Mouse (Mus musculus): ENCODE measurements around the gene Cbx2. TPM values are rescaled to one million over a fixed set of nuclear protein-coding genes. Genes with fewer than 3 reads are reported as not detected.
A peak's percentile ranks its signal among the peaks of the same experiment; 100 is the strongest.

The Cbx2 gene
- polyA plus RNA-seq, 1 experiment = 10.2 TPM

DNA sequence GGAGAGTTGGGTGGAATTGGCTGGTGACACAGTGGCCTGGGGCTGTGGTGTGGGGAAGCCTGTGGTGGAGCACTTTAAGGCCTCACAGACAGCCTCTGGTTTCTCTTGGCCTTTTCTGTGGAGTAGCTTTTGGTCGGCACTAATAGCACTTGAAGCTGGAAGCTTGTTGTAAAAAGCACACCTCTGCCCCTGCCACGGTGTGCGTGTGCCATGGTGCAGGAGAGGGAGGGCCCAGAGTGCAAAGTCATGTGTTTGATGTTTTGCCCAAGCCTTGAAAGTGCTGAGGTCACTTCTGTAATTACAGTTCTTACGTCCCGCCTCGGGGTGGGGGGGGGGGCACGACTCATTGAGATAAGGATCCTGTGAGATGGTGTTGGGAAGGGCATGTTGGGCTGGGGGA is 1.5 kb downstream of the Cbx2 start:
- Histone ChIP-seq H3ac (ENCODE audit: control insufficient read depth, insufficient read length) (peak overlapping the region; percentile 54), H3K36me3 (ENCODE audit: control insufficient read depth, insufficient read depth) (peaks cover 4% of the 10 kb centered on the region), H3K79me2 (ENCODE audit: control insufficient read depth, insufficient read depth) (peaks cover 20% of the 10 kb centered on the region), H3K4me2 (ENCODE audit: low read depth) (peak overlapping the region; percentile 88), H3K27me3 (ENCODE audit: control insufficient read depth, insufficient read depth, insufficient read length) (no peaks in the 10 kb centered on the region), H3K4me3 (peak overlapping the region; percentile 57)
- TF ChIP-seq CEBPB (IDR thresholded peaks at IDR 0.05; ENCODE audit: insufficient read depth, poor library complexity, severe bottlenecking) = no peak
- no peak for TF ChIP-seq MYOG (IDR thresholded peaks at IDR 0.05; ENCODE audit: control insufficient read depth in 1 of 3, insufficient read depth in 1 of 3, insufficient read length in 2 of 3, low read depth in 2 of 3)
- TF ChIP-seq E2F4 (IDR thresholded peaks at IDR 0.05; ENCODE audit: insufficient read depth) = no peak
- TF ChIP-seq TCF3 (IDR thresholded peaks at IDR 0.05; ENCODE audit: insufficient read length, low read depth) = no peak
- no peak for TF ChIP-seq SRF (IDR thresholded peaks at IDR 0.05; ENCODE audit: control insufficient read depth, insufficient read length, low read depth)
- TF ChIP-seq POLR2AphosphoS2 (IDR thresholded peaks at IDR 0.05; ENCODE audit: insufficient read length, low read depth) = no peak
- no peak for TF ChIP-seq USF1 (IDR thresholded peaks at IDR 0.05; ENCODE audit: low read depth)

DNA sequence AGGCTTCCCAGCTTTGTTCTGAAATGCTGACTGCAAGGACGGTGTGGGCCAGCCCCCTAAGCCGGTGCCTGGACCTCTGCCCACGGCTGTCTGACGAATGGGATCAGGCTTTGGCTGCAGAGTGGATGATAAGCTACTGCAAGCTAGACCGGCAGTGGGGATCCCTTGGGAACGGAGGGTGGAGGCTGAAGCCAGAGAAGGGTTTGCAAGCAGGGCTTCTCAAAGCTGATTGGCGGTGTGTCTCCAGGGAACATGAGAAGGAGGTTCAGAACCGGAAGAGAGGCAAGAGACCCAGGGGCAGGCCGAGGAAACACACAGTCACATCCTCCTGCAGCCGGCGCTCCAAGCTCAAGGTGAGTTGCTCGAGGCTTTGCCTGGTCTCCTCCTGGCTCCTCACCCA is 3.4 kb downstream of the Cbx2 start:
- Histone ChIP-seq H3ac (ENCODE audit: control insufficient read depth, insufficient read length) (no peak overlapping the region), H3K27me3 (ENCODE audit: control insufficient read depth, insufficient read depth, insufficient read length) (no peaks in the 10 kb centered on the region), H3K79me2 (ENCODE audit: control insufficient read depth, insufficient read depth) (peaks cover 20% of the 10 kb centered on the region), H3K36me3 (ENCODE audit: control insufficient read depth, insufficient read depth) (peaks cover 9% of the 10 kb centered on the region), H3K4me3 (no peak overlapping the region), H3K4me2 (ENCODE audit: low read depth) (peak overlapping the region; percentile 88)
- TF ChIP-seq REST (IDR thresholded peaks at IDR 0.05; ENCODE audit: insufficient read depth, insufficient read length) = no peak
- no peak for TF ChIP-seq TCF12 (IDR thresholded peaks at IDR 0.05; ENCODE audit: insufficient read depth, poor library complexity, severe bottlenecking)
- TF ChIP-seq USF1 (IDR thresholded peaks at IDR 0.05; ENCODE audit: low read depth) = no peak
- TF ChIP-seq SRF (IDR thresholded peaks at IDR 0.05; ENCODE audit: control insufficient read depth, insufficient read length, low read depth) = no peak
- TF ChIP-seq MYOG (IDR thresholded peaks at IDR 0.05; ENCODE audit: control insufficient read depth in 1 of 3, insufficient read depth in 1 of 3, insufficient read length in 2 of 3, low read depth in 2 of 3) = no peak
- no peak for TF ChIP-seq MYOD1 (IDR thresholded peaks at IDR 0.05; ENCODE audit: control insufficient read depth in 1 of 3, insufficient read length in 2 of 3, low read depth in 2 of 3)
- no peak for TF ChIP-seq MAX (IDR thresholded peaks at IDR 0.05; ENCODE audit: low read depth)
- TF ChIP-seq TCF3 (IDR thresholded peaks at IDR 0.05; ENCODE audit: insufficient read length, low read depth) = no peak
- TF ChIP-seq POLR2A (IDR thresholded peaks at IDR 0.05; ENCODE audit: insufficient read length, low read depth) = no peak
- TF ChIP-seq E2F4 (IDR thresholded peaks at IDR 0.05; ENCODE audit: insufficient read depth) = no peak
- no peak for TF ChIP-seq POLR2AphosphoS2 (IDR thresholded peaks at IDR 0.05; ENCODE audit: insufficient read length, low read depth)
- TF ChIP-seq CEBPB (IDR thresholded peaks at IDR 0.05; ENCODE audit: insufficient read depth, poor library complexity, severe bottlenecking) = no peak

DNA sequence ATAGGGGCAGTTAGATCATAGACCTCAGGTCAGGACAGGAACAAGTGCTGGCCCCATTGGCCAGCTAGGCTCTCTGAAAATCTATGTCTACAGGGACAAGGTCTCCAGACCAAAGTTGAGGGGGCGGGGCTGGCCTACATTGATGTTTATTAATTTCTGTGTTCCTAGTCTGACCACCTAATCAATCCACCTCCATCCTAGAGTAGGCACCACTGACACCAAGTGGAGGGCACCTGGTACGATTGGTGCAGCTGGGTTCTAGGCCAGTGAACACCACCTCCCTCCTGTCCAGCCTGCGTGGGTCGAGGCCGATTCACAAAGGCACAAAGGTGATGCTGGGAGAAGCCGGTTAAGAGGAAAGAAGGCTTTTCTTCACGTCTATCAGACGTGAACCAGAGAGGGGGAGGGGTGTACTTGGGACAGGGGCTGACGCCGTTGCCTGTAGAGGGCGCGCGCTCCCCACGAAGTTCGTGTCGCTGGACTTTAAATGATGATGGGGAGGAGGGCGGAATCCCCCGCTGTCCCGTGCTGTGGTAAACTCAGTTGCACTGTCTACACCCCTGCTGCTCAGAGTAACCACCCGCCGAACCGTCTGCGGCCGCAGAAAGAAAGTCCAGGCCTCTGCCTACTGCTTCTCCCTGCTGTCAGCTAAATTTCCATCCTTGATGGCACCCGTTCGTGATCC is 11.3 kb downstream of the Cbx2 start:
- Histone ChIP-seq H3K4me2 (ENCODE audit: low read depth) (peak overlapping the region; percentile 61), H3K79me2 (ENCODE audit: control insufficient read depth, insufficient read depth) (peaks cover 3% of the 10 kb centered on the region), H3K36me3 (ENCODE audit: control insufficient read depth, insufficient read depth) (peaks cover 5% of the 10 kb centered on the region), H3K4me3 (no peak overlapping the region), H3ac (ENCODE audit: control insufficient read depth, insufficient read length) (no peak overlapping the region), H3K27me3 (ENCODE audit: control insufficient read depth, insufficient read depth, insufficient read length) (no peaks in the 10 kb centered on the region)
- no peak for TF ChIP-seq MYOD1 (IDR thresholded peaks at IDR 0.05; ENCODE audit: control insufficient read depth in 1 of 3, insufficient read length in 2 of 3, low read depth in 2 of 3)
- no peak for TF ChIP-seq SRF (IDR thresholded peaks at IDR 0.05; ENCODE audit: control insufficient read depth, insufficient read length, low read depth)
- TF ChIP-seq MYOG (IDR thresholded peaks at IDR 0.05; ENCODE audit: control insufficient read depth in 1 of 3, insufficient read depth in 1 of 3, insufficient read length in 2 of 3, low read depth in 2 of 3) = no peak
- TF ChIP-seq TCF12 (IDR thresholded peaks at IDR 0.05; ENCODE audit: insufficient read depth, poor library complexity, severe bottlenecking) = no peak
- no peak for TF ChIP-seq MAX (IDR thresholded peaks at IDR 0.05; ENCODE audit: low read depth)
- TF ChIP-seq CEBPB (IDR thresholded peaks at IDR 0.05; ENCODE audit: insufficient read depth, poor library complexity, severe bottlenecking) = no peak
- TF ChIP-seq USF1 (IDR thresholded peaks at IDR 0.05; ENCODE audit: low read depth) = no peak
- TF ChIP-seq TCF3 (IDR thresholded peaks at IDR 0.05; ENCODE audit: insufficient read length, low read depth) = no peak
- no peak for TF ChIP-seq E2F4 (IDR thresholded peaks at IDR 0.05; ENCODE audit: insufficient read depth)
- no peak for TF ChIP-seq POLR2A (IDR thresholded peaks at IDR 0.05; ENCODE audit: insufficient read length, low read depth)
- no peak for TF ChIP-seq REST (IDR thresholded peaks at IDR 0.05; ENCODE audit: insufficient read depth, insufficient read length)
- TF ChIP-seq POLR2AphosphoS2 (IDR thresholded peaks at IDR 0.05; ENCODE audit: insufficient read length, low read depth) = no peak

DNA sequence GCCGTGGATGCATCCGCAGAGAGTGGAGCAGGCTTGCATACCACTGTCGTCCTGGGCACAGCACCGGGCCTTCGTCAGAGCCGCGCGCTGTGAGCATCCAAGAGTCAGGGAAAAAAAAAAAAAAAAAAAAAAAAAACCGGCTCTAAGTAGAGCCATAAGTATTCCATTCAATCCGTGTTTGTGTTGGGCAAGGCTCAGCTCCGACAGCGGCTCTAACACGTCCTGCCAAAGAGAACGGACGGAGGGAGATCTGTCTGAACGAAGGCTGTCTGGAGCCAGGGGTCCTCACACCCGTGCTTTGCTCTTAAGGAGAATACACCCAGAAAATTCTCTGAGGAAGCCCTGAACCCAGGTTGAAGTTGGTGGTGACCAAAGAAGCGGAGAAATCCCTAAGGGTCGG is 11.9 kb downstream of the Cbx2 start:
- H3ac ChIP-seq (ENCODE audit: control insufficient read depth, insufficient read length) = no peak overlapping the region
- TF ChIP-seq TCF3 (IDR thresholded peaks at IDR 0.05; ENCODE audit: insufficient read length, low read depth) (no peak), POLR2AphosphoS2 (IDR thresholded peaks at IDR 0.05; ENCODE audit: insufficient read length, low read depth) (no peak), MYOD1 (IDR thresholded peaks at IDR 0.05; ENCODE audit: control insufficient read depth in 1 of 3, insufficient read length in 2 of 3, low read depth in 2 of 3) (no peak), MAX (IDR thresholded peaks at IDR 0.05; ENCODE audit: low read depth) (no peak), REST (IDR thresholded peaks at IDR 0.05; ENCODE audit: insufficient read depth, insufficient read length) (no peak), POLR2A (IDR thresholded peaks at IDR 0.05; ENCODE audit: insufficient read length, low read depth) (no peak), MYOG (IDR thresholded peaks at IDR 0.05; ENCODE audit: control insufficient read depth in 1 of 3, insufficient read depth in 1 of 3, insufficient read length in 2 of 3, low read depth in 2 of 3) (no peak), CEBPB (IDR thresholded peaks at IDR 0.05; ENCODE audit: insufficient read depth, poor library complexity, severe bottlenecking) (no peak), E2F4 (IDR thresholded peaks at IDR 0.05; ENCODE audit: insufficient read depth) (no peak), SRF (IDR thresholded peaks at IDR 0.05; ENCODE audit: control insufficient read depth, insufficient read length, low read depth) (no peak), TCF12 (IDR thresholded peaks at IDR 0.05; ENCODE audit: insufficient read depth, poor library complexity, severe bottlenecking) (no peak), USF1 (IDR thresholded peaks at IDR 0.05; ENCODE audit: low read depth) (no peak)
- H3K36me3 ChIP-seq (ENCODE audit: control insufficient read depth, insufficient read depth) = peaks cover 5% of the 10 kb centered on the region
- H3K27me3 ChIP-seq (ENCODE audit: control insufficient read depth, insufficient read depth, insufficient read length) = no peaks in the 10 kb centered on the region
- peaks cover 5% of the 10 kb centered on the region for H3K79me2 ChIP-seq (ENCODE audit: control insufficient read depth, insufficient read depth)
- no peak overlapping the region for H3K4me3 ChIP-seq
- H3K4me2 ChIP-seq (ENCODE audit: low read depth) = peak overlapping the region; percentile 61
